Mouse (Mus musculus): ENCODE measurements around the gene Galnt11. TPM values are rescaled to one million over a fixed set of nuclear protein-coding genes. Genes with fewer than 3 reads are reported as not detected.
"Not testable (repeated sequence)": the region's sequence is repeated elsewhere in the genome, so short reads cannot be mapped to it uniquely, and the experiment has no call there.

Gene Galnt11
- 3.1 and 9.1 TPM in 2 replicates for polyA plus RNA-seq (2011; ENCODE audit: insufficient read depth, insufficient read length, low replicate concordance, missing spikeins)

DNA sequence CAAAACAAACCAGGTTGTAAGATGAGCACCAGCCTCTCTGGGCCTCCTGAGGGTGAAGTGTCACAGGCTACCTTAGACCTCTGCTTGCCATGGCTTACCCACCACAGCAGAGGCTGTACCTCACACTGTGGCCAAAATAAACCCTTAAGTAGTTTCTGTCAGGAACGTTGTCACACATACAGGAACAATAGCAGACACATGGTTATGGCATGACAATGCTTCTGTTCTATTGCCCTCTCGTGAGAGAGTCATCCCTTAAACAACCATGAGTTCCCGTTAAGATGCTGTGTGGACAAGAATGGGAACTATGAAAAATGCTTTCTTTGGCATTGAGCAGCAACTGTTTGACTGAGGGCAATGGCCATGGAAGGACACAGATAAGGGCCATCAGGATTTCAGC, at the start of gene Galnt11:
TSS of gene Galnt11 (plus strand) at position 301 of the 400 bp plus-strand sequence.
- H3K27ac ChIP-seq (ENCODE audit: control insufficient read depth, insufficient read depth, low read depth, low read length, poor library complexity), result peak within 1 kb of the TSS; percentile 88
- 81% methylated on average over 3 of the region's 3 CpGs for WGBS
- TF ChIP-seq POLR2A (IDR thresholded peaks at IDR 0.05; ENCODE audit: borderline replicate concordance, control insufficient read depth, low read depth, low read length) (no peak), CTCF (IDR thresholded peaks at IDR 0.05; ENCODE audit: control insufficient read depth, insufficient read depth, low read length) (no peak)
- no peaks in the 10 kb centered on the region for H3K4me1 ChIP-seq (ENCODE audit: control insufficient read depth, insufficient read depth, low read length)
- H3K4me3 ChIP-seq (replicated peaks; ENCODE audit: control insufficient read depth, low read depth, low read length), result peak within 1 kb of the TSS; percentile 68

DNA sequence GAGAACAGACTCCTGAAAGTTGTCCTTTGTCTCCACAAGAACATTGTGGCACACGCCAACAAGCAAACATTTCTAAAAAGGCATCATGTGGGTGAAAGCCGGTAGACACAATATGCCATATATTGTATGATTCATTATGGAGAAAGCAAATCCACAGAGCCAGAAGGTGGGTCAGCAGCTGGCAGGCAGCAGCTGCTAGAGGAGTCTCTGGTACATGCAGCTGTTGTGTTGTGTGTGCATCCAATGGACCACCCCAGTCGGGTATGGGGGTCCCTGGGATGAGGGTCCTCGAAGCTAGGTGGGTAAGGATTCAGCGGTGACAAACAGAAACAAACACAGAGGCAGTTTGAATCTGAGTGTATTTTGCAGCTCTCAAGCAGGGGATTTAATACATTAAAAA, 43.8 kb upstream of the Galnt11 start:
- not testable (repeated sequence) for H3K27ac ChIP-seq (ENCODE audit: control insufficient read depth, insufficient read depth, low read depth, low read length, poor library complexity); H3K4me1 ChIP-seq (ENCODE audit: control insufficient read depth, insufficient read depth, low read length); H3K4me3 ChIP-seq (replicated peaks; ENCODE audit: control insufficient read depth, low read depth, low read length)
- 86% methylated on average over 5 of the region's 5 CpGs for WGBS

DNA sequence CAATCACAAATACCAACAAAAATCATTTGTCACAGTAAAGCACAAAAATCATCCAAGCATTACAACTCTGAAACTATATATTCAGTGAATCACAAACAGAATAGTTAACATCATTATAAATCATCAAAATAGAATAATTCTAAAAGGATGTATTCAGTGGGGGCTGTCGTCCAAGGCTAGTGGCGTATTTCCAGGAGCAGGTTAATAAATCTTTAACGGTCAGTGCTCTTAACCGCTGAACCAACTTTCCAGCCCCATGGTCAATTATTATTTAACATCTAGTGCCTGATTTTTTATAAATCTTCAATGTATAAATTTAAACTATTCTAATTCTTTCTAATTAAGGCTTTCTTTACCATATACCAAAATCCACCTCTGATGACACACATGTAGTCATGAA, 43.2 kb upstream of the Galnt11 start:
- not testable (repeated sequence) for H3K27ac ChIP-seq (ENCODE audit: control insufficient read depth, insufficient read depth, low read depth, low read length, poor library complexity); H3K4me1 ChIP-seq (ENCODE audit: control insufficient read depth, insufficient read depth, low read length); H3K4me3 ChIP-seq (replicated peaks; ENCODE audit: control insufficient read depth, low read depth, low read length)
- 84% methylated on average over 4 of the region's 4 CpGs for WGBS

DNA sequence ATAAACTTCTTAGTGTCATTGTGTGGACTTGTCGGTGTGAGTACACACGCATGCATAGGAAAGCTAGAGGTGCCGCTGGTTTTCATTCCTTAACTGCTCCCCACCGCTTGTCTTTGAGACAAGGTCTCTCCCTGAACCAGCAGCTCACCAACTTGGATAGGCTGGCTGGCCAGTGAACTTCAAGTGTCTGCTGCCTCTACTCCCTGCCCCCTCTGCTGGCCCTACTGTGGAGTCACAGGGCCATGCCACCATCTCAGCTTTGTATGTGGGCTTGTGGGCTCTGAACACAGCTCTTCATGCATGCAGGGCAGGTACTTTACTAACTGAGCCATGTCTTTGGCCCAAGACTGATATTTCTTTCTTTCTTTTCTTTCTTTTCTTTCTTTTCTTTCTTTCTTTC, 42.4 kb upstream of the Galnt11 start:
- WGBS, result 92% methylated on average over 4 of the region's 4 CpGs

DNA sequence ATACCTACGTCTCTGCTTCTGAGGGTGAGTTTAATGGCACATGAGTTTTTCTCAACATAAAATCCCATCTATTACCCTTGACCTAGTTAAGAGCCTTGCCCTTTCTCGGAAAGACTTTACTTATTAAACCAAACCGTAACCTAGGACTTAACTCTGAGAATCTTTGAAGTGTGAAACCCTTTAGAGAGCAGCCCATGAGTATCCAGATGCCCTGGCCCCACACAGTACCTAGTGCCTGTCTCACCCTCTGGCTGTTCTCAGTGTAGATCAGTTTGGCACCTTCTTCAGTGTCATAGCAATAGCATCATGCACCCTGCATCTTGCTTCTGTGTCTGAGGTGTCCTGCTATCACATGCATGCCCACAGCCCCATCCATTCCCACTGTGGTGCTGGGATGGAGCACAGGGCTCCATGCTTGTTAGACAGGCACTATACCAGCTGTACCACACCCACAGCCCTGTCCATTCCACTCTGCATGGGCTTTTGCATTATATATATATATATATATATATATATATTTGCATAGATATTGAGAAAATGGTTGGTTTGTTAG, 41.7 kb upstream of the Galnt11 start:
- Histone ChIP-seq H3K4me3 (replicated peaks; ENCODE audit: control insufficient read depth, low read depth, low read length) (no peak overlapping the region), H3K4me1 (ENCODE audit: control insufficient read depth, insufficient read depth, low read length) (no peaks in the 10 kb centered on the region; the same call in 1 of the 2 replicates), H3K27ac (ENCODE audit: control insufficient read depth, insufficient read depth, low read depth, low read length, poor library complexity) (no peak overlapping the region)
- TF ChIP-seq CTCF (IDR thresholded peaks at IDR 0.05; ENCODE audit: control insufficient read depth, insufficient read depth, low read length) (no peak), POLR2A (IDR thresholded peaks at IDR 0.05; ENCODE audit: borderline replicate concordance, control insufficient read depth, low read depth, low read length) (no peak)
- 81% methylated on average over 3 of the region's 3 CpGs for WGBS

More for the DNA sequence above, 42.4 kb upstream of the Galnt11 start:
- Histone ChIP-seq H3K4me3 (replicated peaks; ENCODE audit: control insufficient read depth, low read depth, low read length) (no peak overlapping the region), H3K4me1 (ENCODE audit: control insufficient read depth, insufficient read depth, low read length) (no peaks in the 10 kb centered on the region; the same call in 1 of the 2 replicates), H3K27ac (ENCODE audit: control insufficient read depth, insufficient read depth, low read depth, low read length, poor library complexity) (no peak overlapping the region)
- peak; percentile 30; the same call in 1 of the 2 replicates for TF ChIP-seq CTCF (IDR thresholded peaks at IDR 0.05; ENCODE audit: control insufficient read depth, insufficient read depth, low read length)
- TF ChIP-seq POLR2A (IDR thresholded peaks at IDR 0.05; ENCODE audit: borderline replicate concordance, control insufficient read depth, low read depth, low read length), result no peak

DNA sequence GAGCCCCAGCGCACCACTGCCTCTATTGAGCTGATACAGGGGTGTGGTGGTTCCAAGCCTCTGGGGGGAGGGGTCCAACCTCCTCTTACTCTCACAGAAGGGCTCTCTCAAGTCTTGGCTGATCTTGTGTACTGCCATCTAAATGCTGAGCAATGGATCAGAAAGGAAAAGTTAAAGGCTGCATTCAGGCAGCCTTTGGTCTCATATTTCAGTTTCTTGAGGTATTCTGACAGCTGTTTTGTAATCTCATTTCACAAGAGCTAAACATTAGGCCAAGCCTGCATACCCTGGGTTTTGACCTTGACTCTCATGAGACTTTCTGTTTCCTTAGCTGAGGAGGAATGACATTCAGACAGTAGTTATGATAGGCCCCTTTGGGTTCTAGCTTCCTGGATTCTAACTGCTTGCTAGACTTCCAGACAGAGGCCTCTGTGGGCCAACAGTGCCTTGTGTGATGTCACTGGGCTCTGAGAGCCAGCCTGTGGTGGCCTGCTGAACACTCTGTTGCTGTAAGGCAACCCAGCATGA, 40.6 kb upstream of the Galnt11 start, which contains the start of gene Galntl5:
TSS of gene Galntl5 (plus strand) at position 457 of the 528 bp plus-strand sequence.
- 76% methylated on average over 1 of the region's 1 CpGs for WGBS

DNA sequence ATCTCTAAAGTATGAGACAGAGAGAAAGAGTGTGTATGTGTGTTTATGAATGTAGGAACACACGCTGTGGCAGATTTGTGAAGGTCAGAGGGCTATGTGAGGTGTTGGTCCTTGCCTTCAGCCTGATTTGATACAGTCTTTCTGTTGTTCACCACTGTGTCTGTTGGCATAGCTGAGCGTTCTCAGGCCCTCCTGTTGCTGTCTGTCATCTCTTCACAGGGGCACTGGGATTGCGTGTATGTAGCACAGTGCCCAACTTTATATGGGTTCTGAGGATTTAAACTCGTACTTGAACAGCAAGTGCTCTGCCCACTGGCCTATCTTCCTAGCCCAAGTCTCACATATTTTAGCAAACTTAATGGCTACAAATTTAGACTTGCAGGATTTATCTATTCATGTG, 38.1 kb upstream of the Galnt11 start:
- 82% methylated on average over 4 of the region's 4 CpGs for WGBS
- no peak for TF ChIP-seq POLR2A (IDR thresholded peaks at IDR 0.05; ENCODE audit: borderline replicate concordance, control insufficient read depth, low read depth, low read length)
- no peak for TF ChIP-seq CTCF (IDR thresholded peaks at IDR 0.05; ENCODE audit: control insufficient read depth, insufficient read depth, low read length)
- H3K4me3 ChIP-seq (replicated peaks; ENCODE audit: control insufficient read depth, low read depth, low read length), result no peak overlapping the region
- no peaks in the 10 kb centered on the region; the same call in 1 of the 2 replicates for H3K4me1 ChIP-seq (ENCODE audit: control insufficient read depth, insufficient read depth, low read length)
- no peak overlapping the region for H3K27ac ChIP-seq (ENCODE audit: control insufficient read depth, insufficient read depth, low read depth, low read length, poor library complexity)

More for the DNA sequence above, 40.6 kb upstream of the Galnt11 start, which contains the start of gene Galntl5:
- Histone ChIP-seq H3K4me3 (replicated peaks; ENCODE audit: control insufficient read depth, low read depth, low read length) (no peak within 1 kb of the TSS), H3K4me1 (ENCODE audit: control insufficient read depth, insufficient read depth, low read length) (no peaks in the 10 kb centered on the region; the same call in 1 of the 2 replicates), H3K27ac (ENCODE audit: control insufficient read depth, insufficient read depth, low read depth, low read length, poor library complexity) (no peak within 1 kb of the TSS)
- TF ChIP-seq POLR2A (IDR thresholded peaks at IDR 0.05; ENCODE audit: borderline replicate concordance, control insufficient read depth, low read depth, low read length) (no peak), CTCF (IDR thresholded peaks at IDR 0.05; ENCODE audit: control insufficient read depth, insufficient read depth, low read length) (no peak)

DNA sequence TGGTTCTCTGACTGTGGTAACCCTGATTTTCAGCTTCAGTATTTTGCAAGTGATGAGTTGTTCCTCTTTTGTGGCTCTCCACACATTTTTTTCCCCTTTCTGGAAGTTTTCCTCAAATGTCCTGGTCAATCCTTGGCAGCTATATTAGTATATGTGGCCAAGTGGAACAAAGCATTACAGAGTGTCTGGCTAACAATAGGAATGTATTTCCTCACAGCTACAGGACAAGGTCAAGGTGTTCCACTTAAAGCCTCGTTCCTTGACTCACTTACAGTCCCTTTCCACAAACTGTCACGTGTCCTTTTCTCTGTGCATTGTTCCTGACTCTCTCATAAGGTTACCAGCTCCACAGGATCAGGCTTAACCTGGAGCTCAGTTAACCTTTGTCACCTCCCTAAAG, 37.1 kb upstream of the Galnt11 start:
- TF ChIP-seq POLR2A (IDR thresholded peaks at IDR 0.05; ENCODE audit: borderline replicate concordance, control insufficient read depth, low read depth, low read length) (no peak), CTCF (IDR thresholded peaks at IDR 0.05; ENCODE audit: control insufficient read depth, insufficient read depth, low read length) (no peak)
- WGBS, result 40% methylated on average over 2 of the region's 2 CpGs
- Histone ChIP-seq H3K27ac (ENCODE audit: control insufficient read depth, insufficient read depth, low read depth, low read length, poor library complexity) (no peak overlapping the region), H3K4me1 (ENCODE audit: control insufficient read depth, insufficient read depth, low read length) (no peaks in the 10 kb centered on the region; the same call in 1 of the 2 replicates), H3K4me3 (replicated peaks; ENCODE audit: control insufficient read depth, low read depth, low read length) (no peak overlapping the region)

DNA sequence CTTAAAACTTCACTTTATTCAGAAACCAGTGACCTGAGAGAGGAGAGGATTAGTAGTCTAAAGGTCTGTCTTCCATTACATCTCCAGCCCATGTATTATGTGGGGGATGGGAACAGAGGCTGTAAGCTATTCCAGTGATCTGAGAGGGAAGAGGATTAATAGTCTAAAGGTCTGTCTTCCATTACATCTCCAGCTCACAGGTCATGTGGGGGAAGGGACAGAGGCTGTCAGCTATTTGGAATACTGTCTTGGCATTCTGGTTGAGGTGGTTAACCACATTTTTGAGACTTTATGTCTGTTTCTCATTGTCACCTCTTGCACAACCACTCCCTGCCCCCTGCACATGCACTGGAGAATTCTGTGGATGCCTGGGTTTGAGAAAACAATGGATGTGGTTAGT, 34.0 kb upstream of the Galnt11 start:
- Histone ChIP-seq H3K27ac (ENCODE audit: control insufficient read depth, insufficient read depth, low read depth, low read length, poor library complexity) (no peak overlapping the region), H3K4me1 (ENCODE audit: control insufficient read depth, insufficient read depth, low read length) (no peaks in the 10 kb centered on the region), H3K4me3 (replicated peaks; ENCODE audit: control insufficient read depth, low read depth, low read length) (no peak overlapping the region)
- TF ChIP-seq CTCF (IDR thresholded peaks at IDR 0.05; ENCODE audit: control insufficient read depth, insufficient read depth, low read length) (no peak), POLR2A (IDR thresholded peaks at IDR 0.05; ENCODE audit: borderline replicate concordance, control insufficient read depth, low read depth, low read length) (no peak)
